Mouse (Mus musculus): Measurements from ENCODE around the gene Asb16.

- TF ChIP-seq CTCF (IDR thresholded peaks at IDR 0.05; ENCODE audit: control insufficient read depth, insufficient read depth, insufficient read length) (no peak), CEBPB (IDR thresholded peaks at IDR 0.05; ENCODE audit: low read depth) (no peak), MYOD1 (IDR thresholded peaks at IDR 0.05; ENCODE audit: control insufficient read depth, insufficient read length, low read depth) (no peak), MAX (IDR thresholded peaks at IDR 0.05) (no peak), USF1 (IDR thresholded peaks at IDR 0.05; ENCODE audit: low read depth) (no peak), FOSL1 (IDR thresholded peaks at IDR 0.05; ENCODE audit: insufficient read depth, low read length, poor library complexity, severe bottlenecking) (no peak), MYOG (IDR thresholded peaks at IDR 0.05; ENCODE audit: control insufficient read depth, extremely low read depth, insufficient read length) (no peak)
Measured at GRCm38 (mm10) chr11:102327250-102327649, 58.7 kb downstream of the Asb16 start.
